Mouse (Mus musculus): ENCODE measurements around the gene Ccl4.

- TF ChIP-seq CTCF (IDR thresholded peaks at IDR 0.05; ENCODE audit: extremely low read depth, insufficient read length, insufficient replicate concordance, low read depth, low read length) (no peak), POLR2A (IDR thresholded peaks at IDR 0.05; ENCODE audit: low read depth, low read length) (no peak)
Observed at GRCm38 (mm10) chr11:83634898-83635297, 27.5 kb upstream of the Ccl4 start.

Measured in small intestine, adult 2 months (tissue).